Mouse (Mus musculus) adrenal gland, adult 10 weeks (tissue): ENCODE data around the gene Slc6a19. TPM values are rescaled to one million over a fixed set of nuclear protein-coding genes. Genes with fewer than 3 reads are reported as not detected.

Experiments
- polyA plus RNA-seq: library from polyadenylated mRNA; stranded (reverse); fragments of 350-450 nt; fragmentation: Illumina TruSeq; extraction: RNeasy Lipid Tissue Mini Kit (QIAGEN cat#74804); gene quantifications from one replicate; pipeline ENCODE4 v1.2.3, GENCODE M21; 2014; ENCODE audit warnings: low read depth, low replicate concordance

The Slc6a19 gene
- polyA plus RNA-seq, result not detected

GRCm38 (mm10) chr13:73704694-73705325 is at the start of gene Slc6a19:
Gene Slc6a19, minus strand, starts transcription at chr13:73704865.

GRCm38 (mm10) chr13:73732742-73733700 is 28.4 kb upstream of the Slc6a19 start, which contains the start of gene Slc12a7:
Gene Slc12a7, plus strand, starts transcription at chr13:73733094.

GRCm38 (mm10) chr13:73677853-73678252 is 26.8 kb downstream of the Slc6a19 start, which contains the start of gene Slc6a18:
Gene Slc6a18, minus strand, starts transcription at chr13:73678023.

Other genes starting within 250 kb of the Slc6a19 start
- gene Lpcat1, start 237.7 kb downstream of the Slc6a19 start, polyA plus RNA-seq, result 7.2 TPM
- gene Slc6a3, start 168.1 kb downstream of the Slc6a19 start, polyA plus RNA-seq, result not detected
- gene Clptm1l, start 100.9 kb downstream of the Slc6a19 start, polyA plus RNA-seq, result 121 TPM
- 3.2 TPM for gene Tert, start 78.0 kb downstream of the Slc6a19 start, polyA plus RNA-seq
- gene Slc6a18, start 26.8 kb downstream of the Slc6a19 start, polyA plus RNA-seq, result not detected
- gene Slc12a7, start 28.2 kb upstream of the Slc6a19 start, polyA plus RNA-seq, result 5.7 TPM
- 0.70 TPM for gene Nkd2, start 142.8 kb upstream of the Slc6a19 start, polyA plus RNA-seq
- gene Trip13, start 232.9 kb upstream of the Slc6a19 start, polyA plus RNA-seq, result 3.3 TPM
- gene Brd9, start 232.9 kb upstream of the Slc6a19 start, polyA plus RNA-seq, result 39.1 TPM